Mouse (Mus musculus) embryonic facial prominence, embryonic 12.5 days (tissue): Measurements from ENCODE around the gene Ppp2r1b. TPM values are rescaled to one million over a fixed set of nuclear protein-coding genes. Genes with fewer than 3 reads are reported as not detected.

Experiments used
- ATAC-seq: fragments of 200-750 bp; cut with Nextera tagmentation; 2 replicates; pipeline ENCODE4 v1.8.0; 2017; ENCODE audit not compliant: insufficient number of reproducible peaks, insufficient read depth, low FRiP score, low TSS enrichment
- H3K27ac ChIP-seq: fragments of 300-500 bp; sonication (generic); 2 replicates; pipeline ENCODE4 v1.5.1; 2016; ENCODE audit warnings: mild to moderate bottlenecking
- H3K27me3 ChIP-seq: fragments of 300-500 bp; sonication (generic); 2 replicates; pipeline ENCODE4 v1.6.1; 2016; ENCODE audit warnings: mild to moderate bottlenecking, moderate library complexity
- H3K36me3 ChIP-seq: fragments of 300-500 bp; sonication (generic); 2 replicates; pipeline ENCODE4 v1.6.1; 2016; ENCODE audit warnings: mild to moderate bottlenecking
- H3K4me1 ChIP-seq: fragments of 300-500 bp; sonication (generic); 2 replicates; pipeline ENCODE4 v1.6.1; 2016
- H3K4me2 ChIP-seq: fragments of 300-500 bp; sonication (generic); replicated peaks from 2 replicates; pipeline ENCODE4 v1.6.1; 2016; ENCODE audit warnings: mild to moderate bottlenecking, moderate library complexity
- H3K4me3 ChIP-seq: fragments of 300-500 bp; sonication (generic); 2 replicates; pipeline ENCODE4 v1.5.1; 2016; ENCODE audit warnings: mild to moderate bottlenecking
- H3K9ac ChIP-seq: fragments of 300-500 bp; sonication (generic); 2 replicates; pipeline ENCODE4 v1.6.1; 2016; ENCODE audit warnings: mild to moderate bottlenecking, moderate library complexity
- H3K9me3 ChIP-seq: fragments of 300-500 bp; sonication (generic); 2 replicates; pipeline ENCODE4 v1.6.1; 2016; ENCODE audit warnings: mild to moderate bottlenecking, moderate library complexity
- WGBS: fragments of 180-500 bp; shearing (Covaris S2); methylation state at CpG from one replicate; pipeline ENCODE4 v1.1.7; 2016; 5-methylcytosine and 5-hydroxymethylcytosine counted together
- polyA plus RNA-seq: library from polyadenylated mRNA; unstranded; fragments of >200 nt; fragmentation: Nextera tagmentation; extraction: Ambion mirVana; gene quantifications from 2 replicates; pipeline ENCODE4 v1.2.1, GENCODE M21; 2016

Ppp2r1b gene
- polyA plus RNA-seq, 1 experiment from 2014 or later, result 96.2 TPM

DNA sequence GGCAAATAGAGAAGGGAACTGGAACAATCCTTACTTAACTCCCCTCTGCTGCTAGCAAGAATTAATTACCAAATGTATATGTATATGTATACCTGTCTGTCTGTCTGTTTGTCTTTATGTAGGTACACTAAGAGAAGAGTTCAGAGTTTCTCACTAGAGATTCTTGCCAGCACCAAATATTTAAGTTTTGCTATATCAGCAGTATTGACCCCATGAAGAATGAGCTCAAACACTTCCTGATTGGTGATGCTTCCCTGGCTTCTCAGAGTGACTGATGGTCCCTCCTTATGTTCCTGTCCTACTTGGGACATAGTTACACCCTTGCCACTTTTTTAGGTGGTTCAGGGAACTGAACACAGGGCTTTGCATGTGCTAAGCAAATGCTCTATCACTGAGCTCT lies 84.9 kb downstream of the Ppp2r1b start:
- H3K36me3 ChIP-seq, result peaks cover 17% of the 10 kb centered on the region
- H3K4me3 ChIP-seq, result no peak overlapping the region
- no peak overlapping the region for H3K9ac ChIP-seq
- no peak for ATAC-seq
- H3K27me3 ChIP-seq, result no peaks in the 10 kb centered on the region
- H3K9me3 ChIP-seq, result no peaks in the 10 kb centered on the region
- H3K27ac ChIP-seq, result no peak overlapping the region
- H3K4me2 ChIP-seq, result no peak overlapping the region
- no peaks in the 10 kb centered on the region for H3K4me1 ChIP-seq

DNA sequence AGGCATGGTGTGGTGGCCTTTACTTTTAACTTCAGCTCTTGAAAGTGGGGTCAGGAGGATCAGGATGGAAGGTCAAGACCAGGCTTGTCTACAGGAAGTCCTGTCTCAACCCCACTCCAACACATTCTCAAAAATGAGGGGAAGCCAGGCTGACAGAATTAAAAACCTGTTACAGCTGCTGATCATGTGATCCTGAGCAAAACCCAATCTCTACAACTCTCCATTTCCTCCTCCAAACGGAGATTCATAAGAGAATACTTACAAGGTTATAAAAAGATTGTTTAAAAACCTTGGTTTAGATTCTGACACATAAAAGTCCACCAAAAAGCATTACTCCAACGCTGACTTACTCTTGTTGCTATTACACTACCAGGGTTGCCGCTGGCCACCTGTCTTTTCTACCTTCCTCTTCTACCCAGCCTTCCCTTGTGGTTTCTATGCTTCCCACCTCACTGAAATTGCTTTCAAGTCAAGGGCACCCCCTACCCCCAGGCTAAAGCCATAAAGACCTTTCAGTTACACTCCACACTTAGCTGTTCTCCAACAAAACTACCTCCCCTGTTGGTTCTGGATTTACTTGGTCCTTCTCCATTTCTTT lies 96.8 kb downstream of the Ppp2r1b start:
- Histone ChIP-seq H3K9me3 (no peaks in the 10 kb centered on the region), H3K4me1 (0 out of 2 replicates have a peak, but pooled peaks cover 3% of the 10 kb centered on the region), H3K27me3 (no peaks in the 10 kb centered on the region), H3K4me2 (no peak overlapping the region), H3K4me3 (no peak overlapping the region), H3K27ac (no peak overlapping the region), H3K36me3 (no peaks in the 10 kb centered on the region), H3K9ac (no peak overlapping the region)
- ATAC-seq, result no peak
- WGBS, result 80% methylated on average over 3 of the region's 3 CpGs

DNA sequence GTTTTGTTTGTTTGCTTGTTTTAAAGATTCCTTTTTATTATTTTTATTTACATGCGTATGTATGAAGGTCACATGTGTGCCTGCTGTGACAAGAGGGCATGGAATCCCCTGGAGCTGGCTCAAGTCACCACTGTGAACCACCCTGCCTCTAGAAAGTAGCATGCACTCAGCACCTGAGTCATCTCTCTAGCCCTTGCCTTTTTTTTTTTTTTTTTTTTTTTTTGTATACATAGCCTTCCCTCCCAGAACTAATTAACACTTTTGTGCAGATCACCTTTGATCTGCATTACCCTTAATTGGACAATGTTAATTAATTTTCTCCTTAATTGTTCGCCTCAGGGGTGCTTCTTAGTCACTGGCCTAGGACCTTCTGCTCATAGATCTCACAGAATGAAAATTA lies 97.6 kb downstream of the Ppp2r1b start:
- H3K36me3 ChIP-seq, result no peaks in the 10 kb centered on the region
- H3K9me3 ChIP-seq, result no peaks in the 10 kb centered on the region
- 0 out of 2 replicates have a peak, but pooled peaks cover 3% of the 10 kb centered on the region for H3K4me1 ChIP-seq
- no peak for ATAC-seq
- no peak overlapping the region for H3K4me2 ChIP-seq
- H3K4me3 ChIP-seq, result no peak overlapping the region
- no peak overlapping the region for H3K27ac ChIP-seq
- H3K9ac ChIP-seq, result no peak overlapping the region
- H3K27me3 ChIP-seq, result no peaks in the 10 kb centered on the region
- WGBS, result 85% methylated on average over 2 of the region's 2 CpGs

Other genes starting within 250 kb of the Ppp2r1b start
- gene Sdhd, start 241.5 kb upstream of the Ppp2r1b start, polyA plus RNA-seq, result 240 and 246 TPM in 2 replicates
- 304 and 322 TPM in 2 replicates for gene Timm8b, start 241.4 kb upstream of the Ppp2r1b start, polyA plus RNA-seq
- 4.4 and 4.8 TPM in 2 replicates for gene Pih1d2, start 228.0 kb upstream of the Ppp2r1b start, polyA plus RNA-seq
- 28.5 and 31.4 TPM in 2 replicates for gene Nkapd1, start 227.8 kb upstream of the Ppp2r1b start, polyA plus RNA-seq
- 44.4 and 47.4 TPM in 2 replicates for gene Dlat, start 185.5 kb upstream of the Ppp2r1b start, polyA plus RNA-seq
- gene Dixdc1, start 105.8 kb upstream of the Ppp2r1b start, polyA plus RNA-seq, result 20.2 and 20.8 TPM in 2 replicates
- gene 2310030G06Rik, start 98.8 kb upstream of the Ppp2r1b start, polyA plus RNA-seq, result 4.5 and 4.6 TPM in 2 replicates
- gene Cryab, start 94.0 kb upstream of the Ppp2r1b start, polyA plus RNA-seq, result 25.4 and 36.0 TPM in 2 replicates
- gene Hspb2, start 92.9 kb upstream of the Ppp2r1b start, polyA plus RNA-seq, result 8.5 and 10.1 TPM in 2 replicates
- 10.5 and 12.5 TPM in 2 replicates for gene Fdxacb1, start 77.1 kb upstream of the Ppp2r1b start, polyA plus RNA-seq
- gene Alg9, start 70.3 kb upstream of the Ppp2r1b start, polyA plus RNA-seq, result 43.9 and 44.1 TPM in 2 replicates
- 31.5 and 34.2 TPM in 2 replicates for gene 1110032A03Rik, start 69.8 kb upstream of the Ppp2r1b start, polyA plus RNA-seq
- 16.1 and 17.9 TPM in 2 replicates for gene Sik2, start 163.8 kb downstream of the Ppp2r1b start, polyA plus RNA-seq
- gene Btg4, start 215.6 kb downstream of the Ppp2r1b start, polyA plus RNA-seq, result not detected in 2 replicates
- 3.5 and 5.1 TPM in 2 replicates for gene Layn, start 231.8 kb downstream of the Ppp2r1b start, polyA plus RNA-seq